Mouse (Mus musculus): ENCODE results near the gene Pltp. TPM values are rescaled to one million over a fixed set of nuclear protein-coding genes. Genes with fewer than 3 reads are reported as not detected.
"Not testable (repeated sequence)": the region's sequence is repeated elsewhere in the genome, so short reads cannot be mapped to it uniquely, and the experiment has no call there.

Pltp gene
- polyA plus RNA-seq, 1 experiment from 2014 or later = 78.1 TPM

- H3K4me1 ChIP-seq (replicated peaks) = no peaks in the 10 kb centered on the region
- no peak overlapping the region for H3K27ac ChIP-seq
- WGBS = 87% methylated on average over 13 of the region's 13 CpGs
- no peaks in the 10 kb centered on the region for H3K27me3 ChIP-seq (ENCODE audit: insufficient read depth, poor library complexity, severe bottlenecking)
- DNase-seq (ENCODE audit: low spot score) = no peak
- H3K36me3 ChIP-seq = peaks cover 100% of the 10 kb centered on the region
- no peak overlapping the region for H3K4me3 ChIP-seq
- no peaks in the 10 kb centered on the region for H3K9me3 ChIP-seq
Observed at GRCm38 (mm10) chr2:164891056-164891834, 33.7 kb upstream of the Pltp start.

DNA sequence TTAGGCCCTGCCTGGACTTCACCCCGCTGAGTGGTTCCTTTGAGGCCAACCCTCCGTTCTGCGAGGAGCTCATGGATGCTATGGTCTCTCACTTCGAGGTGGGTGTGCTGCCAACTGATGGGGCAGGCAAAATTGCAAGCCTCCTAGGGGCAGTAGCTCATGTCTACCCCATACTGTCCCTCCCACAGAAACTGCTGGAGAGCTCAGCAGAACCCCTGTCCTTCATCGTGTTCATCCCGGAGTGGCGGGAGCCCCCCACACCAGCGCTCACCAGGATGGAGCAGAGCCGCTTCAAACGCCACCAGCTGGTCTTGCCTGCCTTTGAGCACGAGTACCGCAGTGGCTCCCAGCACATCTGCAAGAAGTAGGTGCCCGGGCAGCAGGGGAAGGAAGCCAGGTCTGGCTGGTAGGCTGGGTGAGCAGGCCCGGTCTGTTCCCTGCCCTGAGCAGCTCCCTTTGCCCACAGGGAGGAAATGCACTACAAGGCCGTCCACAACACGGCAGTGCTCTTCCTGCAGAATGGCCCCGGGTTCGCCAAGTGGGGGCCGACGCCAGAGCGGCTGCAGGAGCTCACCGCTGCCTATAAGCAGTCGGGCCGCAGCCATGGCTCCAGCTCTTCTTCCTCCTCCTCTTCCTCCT lies 33.0 kb upstream of the Pltp start:
- WGBS = 94% methylated on average over 24 of the region's 24 CpGs
- Histone ChIP-seq H3K36me3 (peaks cover 100% of the 10 kb centered on the region), H3K4me3 (no peak overlapping the region), H3K27me3 (ENCODE audit: insufficient read depth, poor library complexity, severe bottlenecking) (no peaks in the 10 kb centered on the region), H3K27ac (no peak overlapping the region), H3K9me3 (no peaks in the 10 kb centered on the region), H3K4me1 (replicated peaks) (no peaks in the 10 kb centered on the region)
- DNase-seq (ENCODE audit: low spot score) = no peak

DNA sequence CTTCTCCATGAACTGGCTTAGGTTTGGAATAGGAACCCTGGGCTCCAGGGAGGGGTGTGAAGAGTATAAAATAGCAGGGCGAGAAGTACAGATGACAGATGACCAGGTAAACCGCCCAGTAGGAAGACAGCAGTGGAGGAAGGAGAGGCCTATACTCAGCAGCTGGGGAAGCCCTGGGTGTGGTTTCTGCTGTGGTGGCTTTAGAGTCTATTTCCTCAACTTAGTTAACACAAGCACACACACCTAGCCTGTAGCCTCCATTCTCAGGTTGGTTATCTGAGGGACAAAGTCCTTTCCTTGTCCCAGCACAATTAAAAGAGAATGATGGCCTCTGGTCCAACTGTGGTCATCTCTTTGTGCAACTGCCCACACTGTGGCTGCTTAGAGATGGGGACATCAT lies 32.4 kb upstream of the Pltp start:
- no peaks in the 10 kb centered on the region for H3K4me1 ChIP-seq (replicated peaks)
- no peak overlapping the region for H3K27ac ChIP-seq
- H3K9me3 ChIP-seq = no peaks in the 10 kb centered on the region
- DNase-seq (ENCODE audit: low spot score) = no peak
- WGBS = 87% methylated on average over 2 of the region's 2 CpGs
- no peaks in the 10 kb centered on the region for H3K27me3 ChIP-seq (ENCODE audit: insufficient read depth, poor library complexity, severe bottlenecking)
- no peak overlapping the region for H3K4me3 ChIP-seq
- peaks cover 100% of the 10 kb centered on the region for H3K36me3 ChIP-seq

- no peak overlapping the region for H3K4me3 ChIP-seq
- H3K9me3 ChIP-seq = no peaks in the 10 kb centered on the region
- H3K36me3 ChIP-seq = peaks cover 100% of the 10 kb centered on the region
- H3K27ac ChIP-seq = no peak overlapping the region
- H3K4me1 ChIP-seq (replicated peaks) = no peaks in the 10 kb centered on the region
- no peak for DNase-seq (ENCODE audit: low spot score)
- WGBS = 92% methylated on average over 12 of the region's 12 CpGs
- no peaks in the 10 kb centered on the region for H3K27me3 ChIP-seq (ENCODE audit: insufficient read depth, poor library complexity, severe bottlenecking)
Observed at GRCm38 (mm10) chr2:164888996-164889395, 31.5 kb upstream of the Pltp start.

- H3K4me3 ChIP-seq = no peak overlapping the region
- no peak for DNase-seq (ENCODE audit: low spot score)
- H3K4me1 ChIP-seq (replicated peaks) = peaks cover 13% of the 10 kb centered on the region
- H3K27me3 ChIP-seq (ENCODE audit: insufficient read depth, poor library complexity, severe bottlenecking) = no peaks in the 10 kb centered on the region
- peaks cover 91% of the 10 kb centered on the region for H3K36me3 ChIP-seq
- 94% methylated on average over 10 of the region's 10 CpGs for WGBS
- no peaks in the 10 kb centered on the region for H3K9me3 ChIP-seq
- H3K27ac ChIP-seq = no peak overlapping the region
Observed at GRCm38 (mm10) chr2:164886617-164887016, 29.1 kb upstream of the Pltp start.

DNA sequence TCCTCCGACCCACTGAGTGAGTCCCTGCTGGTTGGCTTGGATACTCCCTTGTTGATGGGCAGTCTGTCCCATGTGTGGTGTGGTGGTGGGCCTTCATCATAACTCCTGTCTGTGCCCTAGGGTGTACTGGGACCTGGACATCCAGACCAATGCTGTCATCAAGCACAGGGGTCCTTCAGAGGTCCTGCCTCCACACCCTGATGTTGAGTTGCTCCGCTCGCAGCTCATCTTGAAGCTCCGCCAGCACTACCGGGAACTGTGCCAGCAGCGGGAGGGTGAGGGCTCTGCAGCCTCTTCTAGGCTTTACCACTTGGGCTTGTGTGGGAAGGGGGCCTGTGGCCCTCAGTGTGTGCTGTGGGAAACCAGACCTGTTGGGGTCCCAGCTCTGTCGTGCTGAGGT lies 28.3 kb upstream of the Pltp start:
- Histone ChIP-seq H3K4me1 (replicated peaks) (peaks cover 14% of the 10 kb centered on the region), H3K27me3 (ENCODE audit: insufficient read depth, poor library complexity, severe bottlenecking) (no peaks in the 10 kb centered on the region), H3K27ac (no peak overlapping the region), H3K36me3 (peaks cover 83% of the 10 kb centered on the region), H3K9me3 (no peaks in the 10 kb centered on the region), H3K4me3 (no peak overlapping the region)
- DNase-seq (ENCODE audit: low spot score) = no peak
- 91% methylated on average over 7 of the region's 7 CpGs for WGBS

DNA sequence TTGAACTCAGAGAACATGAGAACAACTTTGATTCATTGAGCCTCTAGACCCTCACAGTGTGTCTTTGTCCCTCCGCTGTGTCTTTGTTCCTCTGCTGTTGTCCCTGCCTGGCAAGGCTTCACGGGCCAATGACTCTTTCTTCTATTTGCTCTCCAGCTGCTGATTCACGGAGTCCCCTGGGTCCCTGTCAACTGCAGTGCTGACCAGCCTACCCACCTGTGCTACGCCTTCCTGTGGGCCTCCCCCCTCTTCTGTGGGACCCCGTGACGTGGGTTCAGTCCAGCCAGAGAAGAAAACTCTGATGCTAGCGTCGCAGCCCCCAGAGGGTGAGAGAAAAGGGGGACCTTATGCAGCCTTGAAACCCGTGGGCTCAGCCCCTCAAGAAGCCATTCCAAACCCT lies 25.1 kb upstream of the Pltp start:
- Histone ChIP-seq H3K36me3 (peaks cover 51% of the 10 kb centered on the region), H3K9me3 (no peaks in the 10 kb centered on the region), H3K27ac (peak overlapping the region; percentile 75), H3K4me3 (no peak overlapping the region), H3K4me1 (replicated peaks) (peaks cover 31% of the 10 kb centered on the region), H3K27me3 (ENCODE audit: insufficient read depth, poor library complexity, severe bottlenecking) (no peaks in the 10 kb centered on the region)
- WGBS = 53% methylated on average over 9 of the region's 9 CpGs
- DNase-seq (ENCODE audit: low spot score) = peak; percentile 50

- Histone ChIP-seq H3K4me3 (peak overlapping the region; percentile 84), H3K27me3 (ENCODE audit: insufficient read depth, poor library complexity, severe bottlenecking) (no peaks in the 10 kb centered on the region), H3K4me1 (replicated peaks) (peaks cover 34% of the 10 kb centered on the region), H3K9me3 (no peaks in the 10 kb centered on the region), H3K27ac (peak overlapping the region; percentile 100), H3K36me3 (peaks cover 30% of the 10 kb centered on the region)
- under 1% methylated on average over 68 of the region's 72 CpGs for WGBS
- DNase-seq (ENCODE audit: low spot score) = peak; percentile 98
Observed at GRCm38 (mm10) chr2:164879568-164880277, 22.2 kb upstream of the Pltp start.

DNA sequence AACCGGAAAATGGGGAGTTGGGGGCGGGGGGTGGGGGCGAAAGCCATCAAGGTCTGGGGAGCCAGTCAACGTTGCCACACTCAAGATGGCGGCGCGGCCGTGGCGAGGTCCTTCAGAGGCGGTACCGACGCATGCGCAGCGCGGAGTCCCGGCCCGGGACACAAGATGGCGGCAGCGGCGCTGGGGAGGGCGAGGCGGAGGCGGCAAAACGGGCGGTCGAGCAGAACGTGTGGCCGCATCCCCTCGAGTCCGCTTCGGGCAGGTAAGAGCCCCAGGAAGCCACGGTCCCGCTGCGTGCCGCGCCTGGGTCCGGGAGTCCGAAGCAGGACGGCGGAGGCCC lies 21.7 kb upstream of the Pltp start, which contains the start of gene Pcif1:
Gene Pcif1 (plus strand): TSS at position 77 of the 340 bp plus-strand sequence.
- no peaks in the 10 kb centered on the region for H3K9me3 ChIP-seq
- peak; percentile 94 for DNase-seq (ENCODE audit: low spot score)
- peaks cover 24% of the 10 kb centered on the region for H3K36me3 ChIP-seq
- peaks cover 39% of the 10 kb centered on the region for H3K4me1 ChIP-seq (replicated peaks)
- peak within 1 kb of the TSS; percentile 84 for H3K4me3 ChIP-seq
- WGBS = under 1% methylated on average over 40 of the region's 40 CpGs
- no peaks in the 10 kb centered on the region for H3K27me3 ChIP-seq (ENCODE audit: insufficient read depth, poor library complexity, severe bottlenecking)
- H3K27ac ChIP-seq = peak within 1 kb of the TSS; percentile 100

GRCm38 (mm10) chr2:164878509-164879227 lies 21.2 kb upstream of the Pltp start:
- Histone ChIP-seq H3K4me1 (replicated peaks) (peaks cover 44% of the 10 kb centered on the region), H3K27ac (peak overlapping the region; percentile 100), H3K4me3 (peak overlapping the region; percentile 84), H3K36me3 (peaks cover 19% of the 10 kb centered on the region), H3K9me3 (no peaks in the 10 kb centered on the region), H3K27me3 (ENCODE audit: insufficient read depth, poor library complexity, severe bottlenecking) (no peaks in the 10 kb centered on the region)
- DNase-seq (ENCODE audit: low spot score) = peak; percentile 56
- 3% methylated on average over 28 of the region's 28 CpGs for WGBS

GRCm38 (mm10) chr2:164877376-164878215 lies 20.1 kb upstream of the Pltp start:
- H3K27ac ChIP-seq; DNase-seq (ENCODE audit: low spot score); H3K36me3 ChIP-seq; H3K9me3 ChIP-seq; H3K27me3 ChIP-seq (ENCODE audit: insufficient read depth, poor library complexity, severe bottlenecking): not testable (repeated sequence)
- WGBS = 75% methylated on average over 11 of the region's 11 CpGs
- Histone ChIP-seq H3K4me3 (peak overlapping the region; percentile 84), H3K4me1 (replicated peaks) (peaks cover 35% of the 10 kb centered on the region)

- peaks cover 34% of the 10 kb centered on the region for H3K4me1 ChIP-seq (replicated peaks)
- not testable (repeated sequence) for H3K36me3 ChIP-seq; H3K9me3 ChIP-seq; DNase-seq (ENCODE audit: low spot score); H3K27me3 ChIP-seq (ENCODE audit: insufficient read depth, poor library complexity, severe bottlenecking); H3K4me3 ChIP-seq; H3K27ac ChIP-seq
- 49% methylated on average over 2 of the region's 2 CpGs for WGBS
Observed at GRCm38 (mm10) chr2:164875648-164876047, 18.1 kb upstream of the Pltp start.
